ENCODE assay signal across 23 mouse cellular contexts in the genomic region with DNA sequence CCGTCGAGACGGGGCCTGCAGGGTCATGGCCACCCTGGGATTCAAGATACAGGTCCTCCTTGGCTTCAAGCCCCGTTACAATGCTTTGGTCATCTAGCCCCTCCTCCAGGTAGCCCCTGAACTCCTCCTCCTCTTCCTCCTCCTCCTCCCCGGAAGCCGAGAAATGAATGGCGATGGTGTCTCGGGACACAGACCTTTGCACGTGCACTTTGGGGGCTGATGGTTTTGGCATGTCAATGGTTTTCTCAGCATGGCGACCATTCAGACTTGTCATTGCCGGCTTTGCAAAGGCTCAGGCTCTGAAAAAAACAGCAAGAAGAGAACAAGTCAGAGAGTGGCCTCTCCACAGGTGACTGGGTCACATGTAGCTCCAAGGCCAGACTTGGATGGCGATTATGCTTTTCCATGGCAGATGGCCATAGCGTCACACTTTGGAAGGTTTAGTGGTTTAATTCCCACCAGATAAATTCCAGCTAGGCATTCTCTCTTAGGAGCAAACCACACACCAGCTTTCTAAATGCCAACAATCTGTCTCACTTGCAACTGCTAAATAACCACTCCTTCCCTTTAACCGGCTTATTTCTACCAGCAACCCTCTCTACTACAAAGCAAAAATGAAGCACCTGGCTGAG. TPM values are rescaled to one million over a fixed set of nuclear protein-coding genes. Genes with fewer than 3 reads are reported as not detected.
DNase-seq lines count a peak whose midpoint lies in the region; ATAC-seq and TF ChIP-seq lines count a peak whose summit lies in the region.
"Had no signal": no experiment of that assay in that cellular context is flagged by ENCODE, and none has a peak within 500 bp of the region (broad histone marks: within the 10 kb centered on the region; RNA-seq: fewer than 3 reads in every experiment).

No protein-coding gene starts in this region.

- no peak overlapping the region for H3K4me3 ChIP-seq in forebrain, embryonic 14.5 days (ENCODE audit: low read depth, low read length)
- H3K4me3 ChIP-seq in forebrain, embryonic 16.5 days (replicated peaks; ENCODE audit: low read length): no peak overlapping the region
- peak overlapping the region; percentile 35 for H3K4me3 ChIP-seq in E14TG2a.4 (replicated peaks; ENCODE audit: low read length)
- no peak overlapping the region for H3K4me3 ChIP-seq in neural tube, embryonic 15.5 days (replicated peaks)
- H3K4me3 ChIP-seq: heart, embryonic 15.5 days; left cerebral cortex, adult 2 months; midbrain, embryonic 10.5 days; myocyte had no signal

- 74% methylated on average over 14 of the region's 14 CpGs for WGBS in forebrain, embryonic 14.5 days
- 72% methylated on average over 14 of the region's 14 CpGs for WGBS in forebrain, embryonic 16.5 days
- WGBS in neural tube, embryonic 15.5 days: 74% methylated on average over 14 of the region's 14 CpGs

- no peaks in the 10 kb centered on the region for H3K27me3 ChIP-seq in forebrain, embryonic 14.5 days (replicated peaks; ENCODE audit: control insufficient read depth, insufficient read depth, low read length)
- H3K27me3 ChIP-seq in forebrain, embryonic 16.5 days (replicated peaks; ENCODE audit: control insufficient read depth, insufficient read depth, low read length): no peaks in the 10 kb centered on the region
- no peaks in the 10 kb centered on the region for H3K27me3 ChIP-seq in E14TG2a.4 (ENCODE audit: insufficient read depth, low read length)
- H3K27me3 ChIP-seq in neural tube, embryonic 15.5 days (replicated peaks): no peaks in the 10 kb centered on the region
- H3K27me3 ChIP-seq: heart, embryonic 15.5 days had no signal

- no peaks in the 10 kb centered on the region for H3K9me3 ChIP-seq in forebrain, embryonic 14.5 days (replicated peaks; ENCODE audit: control insufficient read depth, low read length)
- no peaks in the 10 kb centered on the region for H3K9me3 ChIP-seq in forebrain, embryonic 16.5 days (ENCODE audit: control insufficient read depth, low read length)
- H3K9me3 ChIP-seq in E14TG2a.4 (ENCODE audit: low read length): no peaks in the 10 kb centered on the region
- H3K9me3 ChIP-seq in neural tube, embryonic 15.5 days (replicated peaks): no peaks in the 10 kb centered on the region
- H3K9me3 ChIP-seq: heart, embryonic 15.5 days; midbrain, embryonic 10.5 days had no signal

- TF ChIP-seq CTCF in E14TG2a.4 (conservative IDR thresholded peaks at IDR 0.05; ENCODE audit: low read length): no peak

- DNase-seq in forebrain, embryonic 14.5 days (ENCODE audit: low spot score): peak; percentile 11
- DNase-seq in R1 (ENCODE audit: low read depth, low spot score): peak; percentile 75
- DNase-seq in cerebellum, adult 8-10 months: peak; percentile 68
- DNase-seq in right cerebral cortex, postnatal 36 days (ENCODE audit: low spot score in 2 of 2): no peak
- DNase-seq: adrenal gland, postnatal 25 days; embryo, embryonic 11 days; gastrocnemius, postnatal 14 days; kidney, adult 18-20 months; kidney, postnatal 14 days; lung, adult 2 months; lung, postnatal 36 days; spleen, adult 18-20 months; thymus, postnatal 25 days had no signal

- no peak overlapping the region for H3K27ac ChIP-seq in forebrain, embryonic 14.5 days (ENCODE audit: low read depth, low read length)
- H3K27ac ChIP-seq in forebrain, embryonic 16.5 days (ENCODE audit: low read length): no peak overlapping the region
- H3K27ac ChIP-seq in neural tube, embryonic 15.5 days (replicated peaks): no peak overlapping the region
- H3K27ac ChIP-seq: heart, embryonic 15.5 days; left cerebral cortex, adult 2 months; midbrain, embryonic 10.5 days had no signal

- H3K4me1 ChIP-seq in forebrain, embryonic 14.5 days (ENCODE audit: control insufficient read depth, insufficient read depth, low read length): no peaks in the 10 kb centered on the region
- H3K4me1 ChIP-seq in forebrain, embryonic 16.5 days (replicated peaks; ENCODE audit: control insufficient read depth, insufficient read depth, low read length): peaks cover 5% of the 10 kb centered on the region
- H3K4me1 ChIP-seq in E14TG2a.4 (replicated peaks; ENCODE audit: low read depth, low read length): peaks cover 81% of the 10 kb centered on the region
- H3K4me1 ChIP-seq in neural tube, embryonic 15.5 days: peaks cover 25% of the 10 kb centered on the region

- no peak overlapping the region for H3K9ac ChIP-seq in forebrain, embryonic 14.5 days (ENCODE audit: low read length)
- no peak overlapping the region for H3K9ac ChIP-seq in forebrain, embryonic 16.5 days (replicated peaks; ENCODE audit: low read depth, low read length)
- no peak overlapping the region for H3K9ac ChIP-seq in neural tube, embryonic 15.5 days (replicated peaks)
- H3K9ac ChIP-seq: heart, embryonic 15.5 days had no signal

- no peak for ATAC-seq in forebrain, embryonic 14.5 days
- ATAC-seq in forebrain, embryonic 16.5 days: no peak
- ATAC-seq in monocyte, adult 5-6 weeks (replicated peaks; ENCODE audit: insufficient number of reproducible peaks, low FRiP score, low TSS enrichment, poor library complexity, severe bottlenecking): no peak
- ATAC-seq in neural tube, embryonic 15.5 days (ENCODE audit: low FRiP score): no peak
- ATAC-seq: activated CD4-positive, CD25-positive, alpha-beta regulatory T cell, adult 4 months had no signal

- H3K4me2 ChIP-seq in forebrain, embryonic 14.5 days (ENCODE audit: low read length): no peak overlapping the region
- H3K4me2 ChIP-seq in forebrain, embryonic 16.5 days (ENCODE audit: low read length): no peak overlapping the region
- H3K4me2 ChIP-seq in neural tube, embryonic 15.5 days: no peak overlapping the region
- H3K4me2 ChIP-seq: heart, embryonic 15.5 days; liver, embryonic 11.5 days had no signal

- H3K36me3 ChIP-seq in forebrain, embryonic 14.5 days (ENCODE audit: control insufficient read depth, insufficient read depth, low read length): peaks cover 13% of the 10 kb centered on the region; the same call in 1 of the 2 replicates
- H3K36me3 ChIP-seq in forebrain, embryonic 16.5 days (ENCODE audit: control insufficient read depth, insufficient read depth): no peaks in the 10 kb centered on the region; the same call in 1 of the 2 replicates
- H3K36me3 ChIP-seq in E14TG2a.4 (ENCODE audit: insufficient read depth, low read length): peaks cover 41% of the 10 kb centered on the region
- peaks cover 18% of the 10 kb centered on the region for H3K36me3 ChIP-seq in neural tube, embryonic 15.5 days

RNA-seq across cellular contexts. Expression of a gene that starts 44.8 kb away (rescaled TPM):
- polyA plus RNA-seq in forebrain, embryonic 14.5 days (2014; fragmentation: Nextera tagmentation; extraction: Ambion mirVana): 11.9 and 17.6 TPM in 2 replicates
- 16.3 and 20.3 TPM in 2 replicates for polyA plus RNA-seq in forebrain, embryonic 16.5 days (2015; fragmentation: Nextera tagmentation; extraction: Ambion mirVana)
- total RNA-seq in monocyte, adult 5-6 weeks (2017): 15.4 to 24.3 TPM (median 17.8 TPM) in 3 replicates
- 31.6 and 35.1 TPM in 2 replicates for polyA plus RNA-seq in neural tube, embryonic 15.5 days (2015; fragmentation: Nextera tagmentation; extraction: Ambion mirVana)

Comparison
In these comparisons a context has a peak if more than half of its experiments do, and no peak if none do; other contexts are left out.
1. DNase-seq: peak in forebrain, embryonic 14.5 days (single experiment), R1 (single experiment) and cerebellum, adult 8-10 months (single experiment); none in right cerebral cortex, postnatal 36 days (0 of 2).